Mouse (Mus musculus): Measurements from ENCODE around the gene Thg1l. TPM values are rescaled to one million over a fixed set of nuclear protein-coding genes. Genes with fewer than 3 reads are reported as not detected.

Thg1l gene
- polyA plus RNA-seq, 1 experiment from 2014 or later, result 14.3 TPM

- peaks cover 42% of the 10 kb centered on the region for H3K36me3 ChIP-seq
- H3K27me3 ChIP-seq, result no peaks in the 10 kb centered on the region
- H3K4me1 ChIP-seq, result peaks cover 14% of the 10 kb centered on the region
- no peak overlapping the region for H3K27ac ChIP-seq
- H3K9ac ChIP-seq, result no peak overlapping the region
- no peaks in the 10 kb centered on the region for H3K9me3 ChIP-seq
- H3K4me2 ChIP-seq (replicated peaks), result no peak overlapping the region
- ATAC-seq (ENCODE audit: low FRiP score, low read depth), result no peak
- no peak overlapping the region for H3K4me3 ChIP-seq
- 81% methylated on average over 2 of the region's 2 CpGs for WGBS
These were observed 7.8 kb downstream of the Thg1l start for GRCm38 (mm10) chr11:45947491-45947890.

- Histone ChIP-seq H3K9ac (no peak overlapping the region), H3K4me1 (peaks cover 14% of the 10 kb centered on the region), H3K4me3 (no peak overlapping the region), H3K27me3 (no peaks in the 10 kb centered on the region), H3K36me3 (peaks cover 35% of the 10 kb centered on the region), H3K9me3 (no peaks in the 10 kb centered on the region), H3K4me2 (replicated peaks) (no peak overlapping the region), H3K27ac (no peak overlapping the region)
- ATAC-seq (ENCODE audit: low FRiP score, low read depth), result no peak
- WGBS, result 75% methylated on average over 4 of the region's 4 CpGs
These were observed 8.5 kb downstream of the Thg1l start for GRCm38 (mm10) chr11:45946796-45947195.

GRCm38 (mm10) chr11:45944643-45945156, 10.6 kb downstream of the Thg1l start, which contains the start of gene Lsm11:
TSS of gene Lsm11 (minus strand) at chr11:45944935.
- peak within 1 kb of the TSS; percentile 90 for H3K9ac ChIP-seq
- no peaks in the 10 kb centered on the region for H3K27me3 ChIP-seq
- H3K27ac ChIP-seq, result peak within 1 kb of the TSS; percentile 44; the same call in 1 of the 2 replicates
- H3K4me2 ChIP-seq (replicated peaks), result peak within 1 kb of the TSS; percentile 93
- under 1% methylated on average over 55 of the region's 55 CpGs for WGBS
- peaks cover 14% of the 10 kb centered on the region for H3K4me1 ChIP-seq
- H3K9me3 ChIP-seq, result no peaks in the 10 kb centered on the region
- peak; percentile 91 for ATAC-seq (ENCODE audit: low FRiP score, low read depth)
- H3K36me3 ChIP-seq, result peaks cover 26% of the 10 kb centered on the region
- peak within 1 kb of the TSS; percentile 85 for H3K4me3 ChIP-seq

GRCm38 (mm10) chr11:45943891-45944642, 11.2 kb downstream of the Thg1l start:
- peak; percentile 45 for ATAC-seq (ENCODE audit: low FRiP score, low read depth)
- Histone ChIP-seq H3K4me3 (peak overlapping the region; percentile 85), H3K9me3 (no peaks in the 10 kb centered on the region), H3K4me2 (replicated peaks) (peak overlapping the region; percentile 93), H3K27me3 (no peaks in the 10 kb centered on the region), H3K4me1 (peaks cover 14% of the 10 kb centered on the region), H3K36me3 (peaks cover 29% of the 10 kb centered on the region; the same call in 1 of the 2 replicates), H3K27ac (peak overlapping the region; percentile 44; the same call in 1 of the 2 replicates), H3K9ac (peak overlapping the region; percentile 90)
- WGBS, result under 1% methylated on average over 49 of the region's 49 CpGs

GRCm38 (mm10) chr11:45943108-45943705, 12.1 kb downstream of the Thg1l start:
- peaks cover 25% of the 10 kb centered on the region; the same call in 1 of the 2 replicates for H3K36me3 ChIP-seq
- H3K9ac ChIP-seq, result peak overlapping the region; percentile 90
- no peak overlapping the region for H3K27ac ChIP-seq
- peaks cover 14% of the 10 kb centered on the region for H3K4me1 ChIP-seq
- no peaks in the 10 kb centered on the region for H3K9me3 ChIP-seq
- WGBS, result 50% methylated on average over 7 of the region's 7 CpGs
- no peaks in the 10 kb centered on the region for H3K27me3 ChIP-seq
- no peak for ATAC-seq (ENCODE audit: low FRiP score, low read depth)
- peak overlapping the region; percentile 93 for H3K4me2 ChIP-seq (replicated peaks)
- peak overlapping the region; percentile 85 for H3K4me3 ChIP-seq

GRCm38 (mm10) chr11:45942281-45942680, 13.0 kb downstream of the Thg1l start:
- no peak for ATAC-seq (ENCODE audit: low FRiP score, low read depth)
- Histone ChIP-seq H3K4me1 (peaks cover 14% of the 10 kb centered on the region), H3K27ac (no peak overlapping the region), H3K9me3 (no peaks in the 10 kb centered on the region), H3K36me3 (peaks cover 23% of the 10 kb centered on the region), H3K4me3 (no peak overlapping the region), H3K9ac (no peak overlapping the region), H3K4me2 (replicated peaks) (no peak overlapping the region), H3K27me3 (no peaks in the 10 kb centered on the region)
- 91% methylated on average over 7 of the region's 7 CpGs for WGBS

GRCm38 (mm10) chr11:45938917-45939316, 16.4 kb downstream of the Thg1l start:
- no peak overlapping the region for H3K27ac ChIP-seq
- H3K4me2 ChIP-seq (replicated peaks), result no peak overlapping the region
- no peak overlapping the region for H3K9ac ChIP-seq
- ATAC-seq (ENCODE audit: low FRiP score, low read depth), result no peak
- H3K4me3 ChIP-seq, result no peak overlapping the region
- peaks cover 13% of the 10 kb centered on the region for H3K4me1 ChIP-seq
- no peaks in the 10 kb centered on the region for H3K27me3 ChIP-seq
- 93% methylated on average over 8 of the region's 8 CpGs for WGBS
- peaks cover 56% of the 10 kb centered on the region for H3K36me3 ChIP-seq
- H3K9me3 ChIP-seq, result no peaks in the 10 kb centered on the region

- no peaks in the 10 kb centered on the region for H3K9me3 ChIP-seq
- no peaks in the 10 kb centered on the region for H3K4me1 ChIP-seq
- peaks cover 70% of the 10 kb centered on the region for H3K36me3 ChIP-seq
- H3K27ac ChIP-seq, result no peak overlapping the region
- H3K4me2 ChIP-seq (replicated peaks), result no peak overlapping the region
- no peaks in the 10 kb centered on the region for H3K27me3 ChIP-seq
- WGBS, result 97% methylated on average over 8 of the region's 8 CpGs
- no peak for ATAC-seq (ENCODE audit: low FRiP score, low read depth)
- no peak overlapping the region for H3K4me3 ChIP-seq
- H3K9ac ChIP-seq, result no peak overlapping the region
These were observed 17.8 kb downstream of the Thg1l start for GRCm38 (mm10) chr11:45937478-45937877.

GRCm38 (mm10) chr11:45932771-45933170, 22.5 kb downstream of the Thg1l start:
- WGBS, result 94% methylated on average over 10 of the region's 10 CpGs
- peaks cover 80% of the 10 kb centered on the region for H3K36me3 ChIP-seq

GRCm38 (mm10) chr11:45929541-45929940, 25.8 kb downstream of the Thg1l start:
- Histone ChIP-seq H3K27me3 (no peaks in the 10 kb centered on the region), H3K4me3 (no peak overlapping the region), H3K4me1 (peaks cover 6% of the 10 kb centered on the region), H3K27ac (no peak overlapping the region), H3K4me2 (replicated peaks) (no peak overlapping the region), H3K9ac (no peak overlapping the region), H3K9me3 (no peaks in the 10 kb centered on the region), H3K36me3 (peaks cover 47% of the 10 kb centered on the region)
- WGBS, result 88% methylated on average over 10 of the region's 10 CpGs
- no peak for ATAC-seq (ENCODE audit: low FRiP score, low read depth)

More at GRCm38 (mm10) chr11:45932771-45933170, 22.5 kb downstream of the Thg1l start:
- H3K4me3 ChIP-seq, result no peak overlapping the region
- H3K4me2 ChIP-seq (replicated peaks), result no peak overlapping the region
- H3K27me3 ChIP-seq, result no peaks in the 10 kb centered on the region
- no peaks in the 10 kb centered on the region for H3K9me3 ChIP-seq
- H3K4me1 ChIP-seq, result no peaks in the 10 kb centered on the region
- no peak for ATAC-seq (ENCODE audit: low FRiP score, low read depth)
- H3K27ac ChIP-seq, result no peak overlapping the region
- no peak overlapping the region for H3K9ac ChIP-seq

GRCm38 (mm10) chr11:45927456-45927855, 27.8 kb downstream of the Thg1l start:
- Histone ChIP-seq H3K4me1 (peaks cover 9% of the 10 kb centered on the region), H3K4me3 (no peak overlapping the region), H3K36me3 (peaks cover 27% of the 10 kb centered on the region), H3K27me3 (no peaks in the 10 kb centered on the region), H3K9me3 (no peaks in the 10 kb centered on the region), H3K4me2 (replicated peaks) (no peak overlapping the region), H3K27ac (no peak overlapping the region), H3K9ac (no peak overlapping the region)
- ATAC-seq (ENCODE audit: low FRiP score, low read depth), result no peak
- WGBS, result 59% methylated on average over 5 of the region's 5 CpGs

- H3K27ac ChIP-seq, result no peak overlapping the region
- under 1% methylated on average over 9 of the region's 9 CpGs for WGBS
- peak; percentile 88 for ATAC-seq (ENCODE audit: low FRiP score, low read depth)
- no peaks in the 10 kb centered on the region for H3K27me3 ChIP-seq
- peak overlapping the region; percentile 42 for H3K4me3 ChIP-seq
- H3K9me3 ChIP-seq, result no peaks in the 10 kb centered on the region
- H3K36me3 ChIP-seq, result peaks cover 20% of the 10 kb centered on the region
- H3K4me1 ChIP-seq, result peaks cover 12% of the 10 kb centered on the region
- peak overlapping the region; percentile 56 for H3K9ac ChIP-seq
- H3K4me2 ChIP-seq (replicated peaks), result peak overlapping the region; percentile 67
These were observed 28.6 kb downstream of the Thg1l start for GRCm38 (mm10) chr11:45926640-45927082.

Measured in limb, embryonic 13.5 days (tissue).